Mouse (Mus musculus): ENCODE measurements at regions not wholly inside any gene's neighbourhood (a gene's known extent, or its start where the extent isn't known, plus 50 kb on each side); places are given as distances from the start of the nearest gene placed in this dataset.

- TF ChIP-seq CTCF (IDR thresholded peaks at IDR 0.05; ENCODE audit: extremely low read depth, insufficient read depth, low read length) (no peak), POLR2A (IDR thresholded peaks at IDR 0.05; ENCODE audit: extremely low read depth, insufficient read depth, low read length) (no peak)
These were observed 195.1 kb downstream of the Spata18 start for GRCm38 (mm10) chr5:73846096-73846782.
